Mouse (Mus musculus) liver, embryonic 14.5 days (tissue): ENCODE results near the gene Gm17662. TPM values are rescaled to one million over a fixed set of nuclear protein-coding genes. Genes with fewer than 3 reads are reported as not detected.

Experiments used
- ATAC-seq: fragments of 200-750 bp; cut with Nextera tagmentation; 2 replicates; pipeline ENCODE4 v1.8.0; 2017; ENCODE audit warnings: moderate number of reproducible peaks, mild to moderate bottlenecking, moderate library complexity; ENCODE audit not compliant: insufficient read depth
- DNase-seq, 3 experiments: peaks; one replicate each; pipeline ENCODE4 v3.0.0-alpha.2; 2012 to 2013; ENCODE audit warnings: low read depth in 3 of 3, low spot score in 3 of 3
- H3K27ac ChIP-seq: fragments of 300-500 bp; sonication (generic); 2 replicates; pipeline ENCODE4 v1.5.1; 2014; ENCODE audit warnings: moderate library complexity, mild to moderate bottlenecking, control low read depth, inconsistent platforms
- H3K27me3 ChIP-seq: fragments of 300-500 bp; sonication (generic); 2 replicates; pipeline ENCODE4 v1.6.1; 2014; ENCODE audit warnings: mild to moderate bottlenecking, low read length, moderate library complexity; ENCODE audit not compliant: control insufficient read depth, insufficient read depth
- H3K36me3 ChIP-seq: fragments of 300-500 bp; sonication (generic); replicated peaks from 2 replicates; pipeline ENCODE4 v1.6.1; 2014; ENCODE audit warnings: low read depth; ENCODE audit not compliant: control insufficient read depth, insufficient read depth
- H3K4me1 ChIP-seq, 2 experiments: fragments of 200-500 bp in 1 of 2; fragments of 300-500 bp in 1 of 2; sonication (generic) in 1 of 2; replicated peaks; 2 replicates each; pipeline ENCODE4 v1.6.1; 2012 to 2014; ENCODE audit warnings: antibody characterized with exemption in 1 of 2, inconsistent platforms in 1 of 2, low read length in 1 of 2; ENCODE audit not compliant: control insufficient read depth in 2 of 2, insufficient read depth in 2 of 2
- H3K4me2 ChIP-seq: fragments of 300-500 bp; sonication (generic); 2 replicates; pipeline ENCODE4 v1.6.1; 2014; ENCODE audit warnings: low read depth, mild to moderate bottlenecking, control low read depth, moderate library complexity
- H3K4me3 ChIP-seq, 2 experiments: fragments of 200-500 bp in 1 of 2; fragments of 300-500 bp in 1 of 2; sonication (generic) in 1 of 2; 2 replicates each; pipeline ENCODE4 v1.5.1; 2012 to 2014; ENCODE audit warnings: low read depth in 2 of 2, low read length in 2 of 2, mild to moderate bottlenecking in 2 of 2, control low read depth in 1 of 2, inconsistent platforms in 1 of 2, moderate library complexity in 1 of 2; ENCODE audit not compliant: insufficient read depth in 1 of 2
- H3K9ac ChIP-seq: fragments of 300-500 bp; sonication (generic); replicated peaks from 2 replicates; pipeline ENCODE4 v1.6.1; 2014; ENCODE audit warnings: mild to moderate bottlenecking, control low read depth, moderate library complexity
- H3K9me3 ChIP-seq: fragments of 300-500 bp; sonication (generic); 2 replicates; pipeline ENCODE4 v1.6.1; 2016; ENCODE audit warnings: low read length, mixed read lengths; ENCODE audit not compliant: control insufficient read depth
- CTCF ChIP-seq: IDR thresholded peaks from 2 replicates; pipeline ENCODE4 v1.5.1; 2016; ENCODE audit warnings: antibody characterized with exemption, low read depth, control low read depth
- EP300 ChIP-seq: IDR thresholded peaks from 2 replicates; pipeline ENCODE4 v1.6.1; 2016; ENCODE audit warnings: antibody characterized with exemption, low read depth
- WGBS: fragments of 180-500 bp; shearing (Covaris S2); extraction: QIAGEN DNeasy Blood & Tissue Kit; methylation state at CpG from one replicate; pipeline ENCODE4 v1.1.7; 2014; ENCODE audit not compliant: insufficient replicate concordance; 5-methylcytosine and 5-hydroxymethylcytosine counted together
- polyA plus RNA-seq, 2 experiments: library from polyadenylated mRNA; depleted of rRNA in 1 of 2; stranded (reverse) in 1 of 2; unstranded in 1 of 2; fragments of >200 nt; fragmentation: Nextera tagmentation in 1 of 2; extraction: Ambion mirVana in 1 of 2; gene quantifications; 2 replicates each; pipeline versions ENCODE4 v1.2.1 to v1.2.3; 2012 to 2014

Gm17662 gene
- polyA plus RNA-seq, 2 experiments: not detected

DNA sequence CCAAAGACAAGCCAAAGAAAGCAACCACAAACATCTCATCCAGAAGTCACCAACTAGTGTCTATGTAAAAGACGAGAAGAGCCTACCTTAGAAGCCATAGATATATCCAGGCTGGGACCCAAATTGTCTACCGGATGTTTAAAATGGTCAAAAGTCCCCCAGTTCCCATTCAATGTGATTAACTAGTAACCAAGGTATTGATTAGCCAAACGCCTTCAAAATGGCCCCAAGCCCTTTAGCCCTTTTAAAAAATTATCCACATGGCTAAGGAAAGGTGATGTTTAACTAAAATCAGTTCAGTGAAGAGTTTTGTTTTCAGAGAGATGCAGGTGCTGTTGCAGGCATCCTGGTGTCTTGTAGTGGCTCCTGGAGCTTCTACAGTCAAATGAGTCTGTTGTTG, 19.2 kb downstream of the Gm17662 start, which contains the start of gene C8a:
Gene C8a, minus strand, starts transcription at position 76 of the 400 bp plus-strand sequence.
- no peak within 1 kb of the TSS for H3K9ac ChIP-seq
- ATAC-seq (no peak), DNase-seq (peak in 1 of 3 experiments; percentile 3)
- TF ChIP-seq EP300 (no peak), CTCF (no peak)
- H3K4me2 ChIP-seq: peak within 1 kb of the TSS; percentile 42
- no peaks in the 10 kb centered on the region for H3K27me3 ChIP-seq
- H3K4me1 ChIP-seq: peaks cover 0 to 5% of the 10 kb centered on the region in 2 experiments; a peak in 1 of 4 replicates
- no peaks in the 10 kb centered on the region for H3K9me3 ChIP-seq
- H3K4me3 ChIP-seq: peak within 1 kb of the TSS; percentile 42 to 58
- WGBS: 43% methylated on average over 3 of the region's 3 CpGs
- H3K27ac ChIP-seq: no peak within 1 kb of the TSS
- no peaks in the 10 kb centered on the region for H3K36me3 ChIP-seq

DNA sequence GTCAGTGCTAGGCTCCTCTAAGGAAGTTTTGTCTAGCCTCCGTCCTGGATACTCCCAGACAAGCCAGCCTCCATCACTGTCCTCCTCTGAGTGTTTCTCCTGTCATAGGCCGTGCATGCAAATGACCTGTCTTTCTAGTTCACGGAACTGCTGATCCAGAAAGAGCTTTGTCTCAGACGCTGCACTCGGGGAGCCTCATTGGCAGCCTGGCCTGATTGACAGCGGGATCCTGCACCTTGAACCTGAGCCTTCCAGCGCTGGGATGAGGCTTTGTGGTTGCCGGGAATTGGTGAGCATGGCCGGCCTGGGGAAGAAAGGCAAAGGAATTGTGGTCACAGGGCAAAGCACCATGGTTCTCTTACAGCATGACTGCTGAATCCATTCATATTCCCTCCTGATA, 30.4 kb downstream of the Gm17662 start:
- Histone ChIP-seq H3K27ac (no peak overlapping the region), H3K4me1 (no peaks in the 10 kb centered on the region; a peak in 1 of 4 replicates)

DNA sequence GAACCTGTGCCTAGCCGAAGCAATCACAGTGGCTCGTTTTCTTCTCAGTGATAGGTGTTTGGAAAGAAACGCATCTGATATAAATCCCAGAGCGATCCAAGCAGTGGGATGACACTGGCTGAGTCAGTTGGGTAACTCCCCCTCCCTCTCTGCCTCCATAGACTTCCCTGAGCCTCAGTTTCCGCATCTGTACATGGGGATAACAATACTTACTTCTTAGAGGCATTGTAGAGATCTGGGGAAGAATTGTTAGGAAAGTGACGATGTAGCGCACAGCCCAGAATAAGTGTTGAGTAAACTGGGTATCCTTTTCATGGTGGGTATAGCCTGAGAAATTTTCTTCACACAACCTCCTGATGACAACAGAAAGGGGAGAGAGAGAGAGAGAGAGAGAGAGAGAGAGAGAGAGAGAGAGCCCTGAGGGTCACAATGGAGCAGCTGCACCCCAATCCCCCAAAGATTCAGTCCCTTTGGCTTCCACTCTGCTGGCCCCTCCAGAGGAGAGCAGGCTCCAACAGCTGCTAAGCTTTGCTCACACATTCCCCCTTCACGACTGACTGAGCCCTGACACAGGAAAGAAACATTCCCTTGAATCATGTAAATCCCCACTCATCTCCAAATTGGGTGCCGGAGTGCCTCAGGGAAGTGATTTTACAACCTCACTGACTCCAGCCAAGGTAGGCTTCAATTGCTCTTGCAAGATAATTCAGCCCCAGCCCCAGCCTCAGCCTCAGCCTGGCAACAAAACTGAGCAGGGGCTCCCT, 31.6 kb downstream of the Gm17662 start:
- ATAC-seq: no peak
- Histone ChIP-seq H3K27me3 (no peaks in the 10 kb centered on the region), H3K9me3 (no peaks in the 10 kb centered on the region), H3K36me3 (no peaks in the 10 kb centered on the region), H3K4me1 (no peaks in the 10 kb centered on the region; a peak in 1 of 4 replicates), H3K4me2 (no peak overlapping the region), H3K9ac (no peak overlapping the region), H3K27ac (no peak overlapping the region), H3K4me3 (no peak overlapping the region)
- 56% methylated on average over 9 of the region's 9 CpGs for WGBS
- DNase-seq: no peak
- TF ChIP-seq CTCF: no peak
- no peak for TF ChIP-seq EP300

More for the DNA sequence above, 30.4 kb downstream of the Gm17662 start:
- Histone ChIP-seq H3K27me3 (no peaks in the 10 kb centered on the region), H3K4me3 (no peak overlapping the region), H3K9ac (no peak overlapping the region), H3K4me2 (no peak overlapping the region), H3K9me3 (no peaks in the 10 kb centered on the region), H3K36me3 (no peaks in the 10 kb centered on the region)
- TF ChIP-seq EP300 (no peak), CTCF (no peak)
- 63% methylated on average over 9 of the region's 9 CpGs for WGBS
- DNase-seq: no peak
- ATAC-seq: no peak

GRCm38 (mm10) chr4:104891708-104892107, 34.6 kb downstream of the Gm17662 start:
- Histone ChIP-seq H3K4me1 (no peaks in the 10 kb centered on the region; a peak in 1 of 4 replicates), H3K36me3 (no peaks in the 10 kb centered on the region), H3K9ac (no peak overlapping the region), H3K27ac (no peak overlapping the region), H3K9me3 (no peaks in the 10 kb centered on the region), H3K27me3 (no peaks in the 10 kb centered on the region), H3K4me2 (no peak overlapping the region), H3K4me3 (no peak overlapping the region)
- TF ChIP-seq EP300 (no peak), CTCF (no peak)
- ATAC-seq (no peak), DNase-seq (no peak)
- WGBS: 53% methylated on average over 7 of the region's 7 CpGs

DNA sequence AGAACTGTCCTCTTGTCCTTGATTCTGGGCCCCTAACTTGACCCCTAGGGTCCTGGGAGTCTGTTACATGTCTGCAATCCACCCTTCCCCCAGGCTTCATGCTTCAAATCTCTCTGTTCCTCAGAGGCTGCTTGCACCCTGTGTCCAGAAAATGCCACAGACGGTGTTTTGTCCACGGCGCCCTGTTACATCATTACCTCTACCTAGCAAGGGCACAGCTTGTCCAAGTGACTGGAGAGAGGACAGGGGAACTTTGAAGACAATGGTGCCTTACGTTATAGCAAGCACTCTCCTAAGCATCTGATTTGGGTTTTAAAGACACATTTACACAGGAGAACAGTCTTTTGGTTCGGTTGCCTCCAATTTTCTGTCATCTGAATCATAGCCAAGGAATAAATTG, 36.5 kb downstream of the Gm17662 start:
- no peak for ATAC-seq
- Histone ChIP-seq H3K4me1 (no peaks in the 10 kb centered on the region; a peak in 1 of 4 replicates), H3K36me3 (no peaks in the 10 kb centered on the region), H3K9me3 (no peaks in the 10 kb centered on the region), H3K9ac (no peak overlapping the region), H3K27me3 (no peaks in the 10 kb centered on the region), H3K4me2 (no peak overlapping the region), H3K27ac (no peak overlapping the region), H3K4me3 (no peak overlapping the region)
- TF ChIP-seq EP300 (no peak), CTCF (no peak)
- DNase-seq: no peak
- WGBS: 48% methylated on average over 5 of the region's 5 CpGs
